Mouse (Mus musculus): ENCODE data around the gene Klhl3. TPM values are rescaled to one million over a fixed set of nuclear protein-coding genes. Genes with fewer than 3 reads are reported as not detected.

Klhl3 gene
- polyA plus RNA-seq, 1 experiment from 2014 or later, result 2.5 TPM

- no peaks in the 10 kb centered on the region for H3K9me3 ChIP-seq
- H3K4me1 ChIP-seq, result peaks cover 14% of the 10 kb centered on the region
- H3K9ac ChIP-seq, result no peak overlapping the region
- H3K27ac ChIP-seq, result no peak overlapping the region
- no peaks in the 10 kb centered on the region for H3K36me3 ChIP-seq
- H3K4me2 ChIP-seq, result no peak overlapping the region
- H3K4me3 ChIP-seq, result no peak overlapping the region
- H3K27me3 ChIP-seq, result no peaks in the 10 kb centered on the region
- ATAC-seq (ENCODE audit: insufficient number of reproducible peaks, insufficient read depth, low FRiP score, low TSS enrichment, low read depth), result no peak
- 64% methylated on average over 10 of the region's 10 CpGs for WGBS
These were observed 77.8 kb downstream of the Klhl3 start for GRCm38 (mm10) chr13:58035470-58036156.

- H3K4me3 ChIP-seq, result no peak overlapping the region
- ATAC-seq (ENCODE audit: insufficient number of reproducible peaks, insufficient read depth, low FRiP score, low TSS enrichment, low read depth), result no peak
- peaks cover 14% of the 10 kb centered on the region for H3K4me1 ChIP-seq
- H3K4me2 ChIP-seq, result no peak overlapping the region
- WGBS, result 90% methylated on average over 3 of the region's 3 CpGs
- no peak overlapping the region for H3K9ac ChIP-seq
- no peaks in the 10 kb centered on the region for H3K36me3 ChIP-seq
- H3K27ac ChIP-seq, result no peak overlapping the region
- no peaks in the 10 kb centered on the region for H3K9me3 ChIP-seq
- H3K27me3 ChIP-seq, result no peaks in the 10 kb centered on the region
These were observed 78.4 kb downstream of the Klhl3 start for GRCm38 (mm10) chr13:58034985-58035384.

GRCm38 (mm10) chr13:58034507-58034906 is 78.9 kb downstream of the Klhl3 start:
- no peak for ATAC-seq (ENCODE audit: insufficient number of reproducible peaks, insufficient read depth, low FRiP score, low TSS enrichment, low read depth)
- no peak overlapping the region for H3K4me2 ChIP-seq
- H3K27me3 ChIP-seq, result no peaks in the 10 kb centered on the region
- H3K4me3 ChIP-seq, result no peak overlapping the region
- H3K9me3 ChIP-seq, result no peaks in the 10 kb centered on the region
- H3K4me1 ChIP-seq, result peaks cover 14% of the 10 kb centered on the region
- WGBS, result 82% methylated on average over 6 of the region's 6 CpGs
- H3K27ac ChIP-seq, result no peak overlapping the region
- H3K36me3 ChIP-seq, result no peaks in the 10 kb centered on the region
- H3K9ac ChIP-seq, result no peak overlapping the region

GRCm38 (mm10) chr13:58031755-58032154 is 81.6 kb downstream of the Klhl3 start:
- Histone ChIP-seq H3K9ac (no peak overlapping the region), H3K9me3 (no peaks in the 10 kb centered on the region), H3K36me3 (no peaks in the 10 kb centered on the region), H3K4me2 (no peak overlapping the region), H3K27me3 (no peaks in the 10 kb centered on the region), H3K27ac (no peak overlapping the region), H3K4me1 (peaks cover 13% of the 10 kb centered on the region), H3K4me3 (no peak overlapping the region)
- 51% methylated on average over 6 of the region's 6 CpGs for WGBS
- ATAC-seq (ENCODE audit: insufficient number of reproducible peaks, insufficient read depth, low FRiP score, low TSS enrichment, low read depth), result no peak

- H3K4me3 ChIP-seq, result no peak overlapping the region
- H3K4me2 ChIP-seq, result no peak overlapping the region
- ATAC-seq (ENCODE audit: insufficient number of reproducible peaks, insufficient read depth, low FRiP score, low TSS enrichment, low read depth), result no peak
- H3K4me1 ChIP-seq, result peaks cover 9% of the 10 kb centered on the region; the same call in 1 of the 2 replicates
- no peaks in the 10 kb centered on the region for H3K27me3 ChIP-seq
- H3K9ac ChIP-seq, result no peak overlapping the region
- H3K36me3 ChIP-seq, result no peaks in the 10 kb centered on the region
- H3K9me3 ChIP-seq, result no peaks in the 10 kb centered on the region
- H3K27ac ChIP-seq, result no peak overlapping the region
- WGBS, result 68% methylated on average over 8 of the region's 8 CpGs
These were observed 86.3 kb downstream of the Klhl3 start for GRCm38 (mm10) chr13:58027115-58027514.

GRCm38 (mm10) chr13:58025701-58026414 is 87.5 kb downstream of the Klhl3 start:
- Histone ChIP-seq H3K36me3 (no peaks in the 10 kb centered on the region), H3K9ac (no peak overlapping the region), H3K4me3 (no peak overlapping the region), H3K9me3 (no peaks in the 10 kb centered on the region), H3K4me2 (no peak overlapping the region), H3K27ac (no peak overlapping the region), H3K4me1 (peaks cover 9% of the 10 kb centered on the region; the same call in 1 of the 2 replicates), H3K27me3 (no peaks in the 10 kb centered on the region)
- 90% methylated on average over 16 of the region's 16 CpGs for WGBS
- ATAC-seq (ENCODE audit: insufficient number of reproducible peaks, insufficient read depth, low FRiP score, low TSS enrichment, low read depth), result no peak

GRCm38 (mm10) chr13:58023726-58024453 is 89.5 kb downstream of the Klhl3 start:
- peaks cover 3% of the 10 kb centered on the region; the same call in 1 of the 2 replicates for H3K36me3 ChIP-seq
- no peak overlapping the region for H3K4me3 ChIP-seq
- 0 out of 2 replicates have a peak overlapping the region, but pooled peaks have one; percentile 11 for H3K9ac ChIP-seq
- no peak overlapping the region for H3K27ac ChIP-seq
- H3K4me1 ChIP-seq, result peaks cover 9% of the 10 kb centered on the region; the same call in 1 of the 2 replicates
- no peak for ATAC-seq (ENCODE audit: insufficient number of reproducible peaks, insufficient read depth, low FRiP score, low TSS enrichment, low read depth)
- 64% methylated on average over 8 of the region's 8 CpGs for WGBS
- no peaks in the 10 kb centered on the region for H3K9me3 ChIP-seq
- H3K4me2 ChIP-seq, result no peak overlapping the region
- H3K27me3 ChIP-seq, result no peaks in the 10 kb centered on the region

- no peak for ATAC-seq (ENCODE audit: insufficient number of reproducible peaks, insufficient read depth, low FRiP score, low TSS enrichment, low read depth)
- Histone ChIP-seq H3K4me2 (no peak overlapping the region), H3K36me3 (peaks cover 8% of the 10 kb centered on the region), H3K9me3 (no peaks in the 10 kb centered on the region), H3K4me1 (peaks cover 9% of the 10 kb centered on the region; the same call in 1 of the 2 replicates), H3K27ac (no peak overlapping the region), H3K4me3 (no peak overlapping the region), H3K9ac (no peak overlapping the region), H3K27me3 (no peaks in the 10 kb centered on the region)
- 82% methylated on average over 9 of the region's 9 CpGs for WGBS
These were observed 90.3 kb downstream of the Klhl3 start for GRCm38 (mm10) chr13:58023001-58023560.

GRCm38 (mm10) chr13:58020428-58020827 is 93.0 kb downstream of the Klhl3 start:
- WGBS, result 69% methylated on average over 10 of the region's 10 CpGs
- Histone ChIP-seq H3K27me3 (no peaks in the 10 kb centered on the region), H3K4me1 (peaks cover 9% of the 10 kb centered on the region; the same call in 1 of the 2 replicates), H3K9ac (no peak overlapping the region), H3K9me3 (no peaks in the 10 kb centered on the region), H3K27ac (no peak overlapping the region), H3K4me2 (no peak overlapping the region), H3K36me3 (peaks cover 8% of the 10 kb centered on the region), H3K4me3 (no peak overlapping the region)
- ATAC-seq (ENCODE audit: insufficient number of reproducible peaks, insufficient read depth, low FRiP score, low TSS enrichment, low read depth), result no peak

- no peak overlapping the region for H3K9ac ChIP-seq
These were observed 96.1 kb downstream of the Klhl3 start for GRCm38 (mm10) chr13:58017298-58017697.

More at GRCm38 (mm10) chr13:58017298-58017697, 96.1 kb downstream of the Klhl3 start:
- ATAC-seq (ENCODE audit: insufficient number of reproducible peaks, insufficient read depth, low FRiP score, low TSS enrichment, low read depth), result no peak
- Histone ChIP-seq H3K4me1 (no peaks in the 10 kb centered on the region), H3K9me3 (no peaks in the 10 kb centered on the region), H3K4me3 (no peak overlapping the region), H3K4me2 (no peak overlapping the region), H3K36me3 (peaks cover 8% of the 10 kb centered on the region), H3K27ac (no peak overlapping the region), H3K27me3 (no peaks in the 10 kb centered on the region)
- 81% methylated on average over 6 of the region's 6 CpGs for WGBS

Measured in embryonic facial prominence, embryonic 13.5 days (tissue).